Mouse (Mus musculus): Measurements from ENCODE around the gene Srcin1.

The Srcin1 gene

DNA sequence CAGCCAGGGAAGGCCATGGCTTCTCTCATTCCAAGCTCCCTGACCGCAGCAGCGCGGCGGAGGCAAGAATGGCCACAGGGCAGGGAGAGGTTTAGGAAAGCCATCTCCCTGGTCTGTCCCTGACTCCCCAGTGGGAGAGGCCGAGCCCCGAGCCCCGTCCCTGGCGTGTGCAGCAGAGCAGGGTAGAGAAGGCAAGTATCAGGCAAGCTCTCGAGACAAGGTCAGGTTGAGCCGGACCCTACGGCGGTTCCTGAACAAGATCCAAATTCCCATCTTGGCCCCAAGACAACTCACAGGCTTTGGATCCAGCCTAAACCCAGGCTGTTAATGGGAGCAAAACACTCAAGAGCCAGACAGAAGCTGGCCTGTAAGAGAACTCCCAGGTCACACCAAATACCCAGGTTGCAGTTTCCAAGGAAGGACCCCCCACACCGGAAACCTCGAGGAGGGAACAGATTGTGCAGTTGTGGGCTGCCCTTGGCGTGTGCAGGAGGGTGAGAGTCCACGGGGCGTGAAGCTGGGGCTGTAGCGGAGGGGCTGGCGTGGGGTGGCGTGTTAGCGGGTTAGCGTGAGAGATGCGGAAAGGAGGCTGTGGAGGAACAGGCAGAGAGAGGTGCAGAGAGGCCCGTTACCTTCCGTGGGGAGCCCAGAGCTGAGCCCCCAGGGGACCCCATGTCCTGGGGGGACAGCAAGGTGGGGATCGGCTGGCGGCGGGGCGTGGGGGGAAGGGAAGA, 54.1 kb downstream of the Srcin1 start:
- in situ Hi-C loops (cut with MboI; ENCODE audit: low pct_unique_long_range_greater_than_20kb in 1 of 2, low sequenced_read_pairs in 2 of 2, unreplicated experiment in 1 of 2), result no loop called here

DNA sequence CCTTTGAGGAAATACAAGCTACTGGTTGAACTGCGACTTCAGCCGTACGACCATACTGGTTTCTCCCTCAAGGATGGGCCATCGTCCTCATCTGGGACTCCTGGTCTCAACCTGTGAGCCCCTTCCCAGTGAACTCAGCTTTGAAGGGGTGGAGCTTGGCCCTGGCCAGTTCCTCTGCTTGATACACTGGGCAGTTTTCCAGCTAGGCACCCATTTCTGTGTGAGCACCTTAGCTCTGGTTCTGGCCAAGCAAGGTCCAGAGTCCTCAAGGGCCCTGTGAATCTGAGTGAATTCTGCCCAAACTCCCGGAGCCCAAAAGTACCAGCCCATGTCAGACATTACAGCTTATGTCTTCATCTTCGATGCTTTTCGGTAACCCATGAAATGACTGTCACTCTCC, 55.4 kb downstream of the Srcin1 start:
- in situ Hi-C loops (cut with MboI; ENCODE audit: low pct_unique_long_range_greater_than_20kb in 1 of 2, low sequenced_read_pairs in 2 of 2, unreplicated experiment in 1 of 2), result no loop called here

DNA sequence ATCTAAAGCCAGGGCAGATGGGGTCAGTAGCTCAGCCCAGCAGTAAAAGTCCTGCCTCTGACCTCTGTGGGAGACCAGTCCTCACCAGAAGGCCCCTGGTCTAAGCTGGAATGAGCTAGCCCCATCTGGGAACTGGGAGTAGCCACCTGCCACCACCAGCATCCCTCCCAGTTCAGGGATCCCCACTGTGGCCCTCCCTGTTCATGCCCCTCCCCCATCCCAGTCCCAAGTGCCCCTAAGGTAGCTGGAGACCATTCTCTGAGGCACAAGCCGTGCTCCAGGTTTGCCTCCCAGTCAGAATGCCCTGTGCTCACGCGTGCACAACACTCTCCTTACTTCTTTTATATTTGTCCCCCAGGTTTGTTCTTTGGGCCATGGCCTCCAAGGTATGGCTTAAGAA, 62.9 kb downstream of the Srcin1 start:
- in situ Hi-C loops (cut with MboI; ENCODE audit: low pct_unique_long_range_greater_than_20kb in 1 of 2, low sequenced_read_pairs in 2 of 2, unreplicated experiment in 1 of 2), result no loop called here

DNA sequence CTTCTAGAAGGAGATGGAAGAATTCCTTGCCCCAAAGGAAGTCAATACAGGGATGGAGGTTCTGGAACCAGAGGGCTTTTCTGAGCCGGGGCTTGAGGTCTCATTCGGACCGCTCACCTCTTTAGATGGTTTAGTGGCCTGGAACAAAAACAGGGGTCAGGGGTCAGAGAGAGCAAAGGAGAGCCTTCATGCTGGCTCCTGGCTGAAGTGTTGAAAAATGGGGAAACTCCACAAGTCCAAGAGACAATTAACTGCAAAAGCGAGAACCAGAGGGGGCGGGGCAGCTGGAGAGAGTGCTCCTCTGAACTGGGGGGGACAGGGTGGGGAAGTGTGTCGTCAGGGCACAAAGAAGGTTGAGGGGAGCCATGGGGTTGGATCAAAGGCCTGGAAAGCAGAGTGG, 63.5 kb downstream of the Srcin1 start:
- in situ Hi-C loops (cut with MboI; ENCODE audit: low pct_unique_long_range_greater_than_20kb in 1 of 2, low sequenced_read_pairs in 2 of 2, unreplicated experiment in 1 of 2), result no loop called here

DNA sequence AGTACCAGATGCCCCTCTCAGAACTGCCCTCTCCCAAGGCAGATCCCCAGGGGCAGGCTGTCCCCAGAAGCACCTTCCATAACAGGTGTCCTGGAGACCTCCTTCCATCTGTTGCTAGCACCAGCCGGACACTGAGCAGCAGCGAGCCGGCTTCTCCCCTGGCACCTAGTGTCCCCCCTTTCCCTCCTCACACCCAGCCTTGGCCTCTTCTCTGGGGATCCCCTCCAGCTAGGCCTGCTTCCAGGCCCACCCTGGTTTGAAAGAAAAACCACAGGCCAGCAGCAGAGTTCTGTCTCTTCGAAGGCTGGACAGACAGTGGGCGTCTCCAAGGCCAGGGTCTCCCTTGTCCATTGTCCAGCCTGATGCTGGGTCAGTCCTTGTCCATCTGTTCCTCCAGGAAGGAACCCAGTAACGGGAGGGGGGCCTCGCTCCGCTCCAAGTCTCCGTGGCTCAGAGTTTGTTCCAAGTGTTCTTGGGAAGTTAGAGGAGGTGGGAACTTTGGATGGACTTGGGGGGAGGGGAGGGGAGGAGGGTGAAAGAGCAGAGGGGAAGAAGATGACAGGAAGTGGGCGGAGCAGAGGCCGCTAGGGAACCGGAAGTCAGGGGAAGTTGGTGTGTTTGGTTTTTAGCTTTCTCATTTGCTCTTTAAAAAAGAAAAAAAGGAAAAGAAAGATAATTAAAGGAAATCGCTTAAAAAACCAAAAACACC, 64.2 kb downstream of the Srcin1 start:
- in situ Hi-C loops (cut with MboI; ENCODE audit: low pct_unique_long_range_greater_than_20kb in 1 of 2, low sequenced_read_pairs in 2 of 2, unreplicated experiment in 1 of 2), result no loop called here

DNA sequence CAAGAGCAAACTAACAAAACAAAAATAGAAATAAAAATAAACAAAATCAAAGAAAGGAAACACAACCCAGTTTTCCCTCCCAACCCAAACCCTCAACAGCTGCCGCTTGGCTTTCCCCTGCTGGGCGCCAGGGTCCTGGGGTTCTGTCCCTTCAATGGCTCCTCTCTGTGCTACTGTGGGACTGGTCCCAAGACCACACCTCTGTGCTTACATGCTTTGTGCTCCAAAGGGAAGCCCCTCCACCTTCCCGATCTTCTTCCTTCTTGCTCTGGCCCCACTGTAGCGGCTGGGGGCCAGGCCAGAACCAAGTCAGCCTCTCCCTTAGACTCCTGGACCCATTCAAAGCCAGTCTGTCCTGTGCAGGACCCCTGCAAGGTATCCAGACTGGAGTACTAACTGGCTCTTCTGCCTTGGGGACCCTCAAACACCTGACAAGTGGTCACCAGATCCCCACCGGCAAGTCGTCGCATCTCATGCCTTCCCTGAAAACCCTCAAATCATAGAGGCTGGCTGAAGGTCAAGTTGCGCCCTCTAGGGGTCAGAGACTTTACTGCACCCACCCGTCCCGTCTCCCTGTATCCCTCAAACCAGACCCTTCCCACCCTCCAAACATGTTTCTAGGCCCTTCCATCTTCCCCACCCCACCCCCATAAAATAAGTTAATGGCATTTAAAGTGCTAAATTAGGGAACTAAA, 64.9 kb downstream of the Srcin1 start:
- in situ Hi-C loops (cut with MboI; ENCODE audit: low pct_unique_long_range_greater_than_20kb in 1 of 2, low sequenced_read_pairs in 2 of 2, unreplicated experiment in 1 of 2), result no loop called here

DNA sequence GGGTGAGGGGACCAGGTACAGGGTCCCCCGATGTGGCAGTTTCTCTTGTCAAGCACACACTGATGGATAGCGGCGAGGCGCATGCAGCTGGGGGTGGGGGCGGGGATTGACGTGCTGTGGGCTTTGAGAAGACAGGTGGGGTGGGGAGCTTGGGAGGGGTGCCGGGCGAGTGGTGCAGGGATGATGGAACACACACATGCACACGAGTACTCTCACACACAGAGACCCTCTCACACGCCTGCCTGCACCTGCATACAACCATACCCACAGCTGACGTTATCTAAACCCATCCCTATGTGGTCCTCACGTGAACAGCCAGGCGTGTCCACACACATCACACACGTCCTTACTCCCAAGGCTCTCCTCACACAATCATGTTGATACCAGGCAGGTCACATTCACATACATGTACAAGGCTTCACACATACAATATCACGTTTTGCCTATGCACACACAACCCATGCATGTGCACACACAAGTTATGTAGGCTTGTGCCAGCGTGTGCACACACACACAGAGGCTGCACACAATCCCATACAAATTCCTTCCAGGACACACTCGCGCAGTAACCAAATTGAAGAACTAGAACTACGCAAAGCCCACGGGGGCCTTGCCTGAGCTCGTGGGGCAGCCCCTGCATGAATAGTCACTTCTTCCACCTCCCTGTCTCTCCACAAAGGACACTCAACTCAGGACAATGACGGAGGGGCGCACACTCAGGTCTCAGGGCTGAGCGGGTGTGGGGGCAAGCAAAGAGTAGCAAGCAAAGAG, 66.1 kb downstream of the Srcin1 start:
- in situ Hi-C loops (cut with MboI; ENCODE audit: low pct_unique_long_range_greater_than_20kb in 1 of 2, low sequenced_read_pairs in 2 of 2, unreplicated experiment in 1 of 2), result no loop called here

DNA sequence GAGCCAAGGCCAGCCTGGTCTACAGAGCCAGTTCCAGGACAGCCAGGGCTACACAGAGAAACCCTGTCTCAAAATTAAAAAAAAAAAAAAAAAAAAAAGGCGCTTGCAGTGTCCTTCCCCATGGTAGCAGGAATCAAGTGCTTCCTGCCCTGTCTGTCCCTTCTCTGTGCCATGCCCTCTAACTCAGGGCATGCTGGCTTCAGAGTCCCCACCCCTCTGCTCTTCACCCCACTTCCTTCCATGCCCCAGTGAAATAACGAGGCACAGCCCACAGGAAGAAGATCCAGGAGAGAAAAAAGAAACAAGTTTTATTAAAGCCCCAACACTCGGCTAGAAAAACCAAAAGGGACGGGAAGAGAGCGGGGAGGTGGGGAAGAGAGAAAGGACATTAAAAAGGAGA, 66.9 kb downstream of the Srcin1 start:
- in situ Hi-C loops (cut with MboI; ENCODE audit: low pct_unique_long_range_greater_than_20kb in 1 of 2, low sequenced_read_pairs in 2 of 2, unreplicated experiment in 1 of 2), result no loop called here

DNA sequence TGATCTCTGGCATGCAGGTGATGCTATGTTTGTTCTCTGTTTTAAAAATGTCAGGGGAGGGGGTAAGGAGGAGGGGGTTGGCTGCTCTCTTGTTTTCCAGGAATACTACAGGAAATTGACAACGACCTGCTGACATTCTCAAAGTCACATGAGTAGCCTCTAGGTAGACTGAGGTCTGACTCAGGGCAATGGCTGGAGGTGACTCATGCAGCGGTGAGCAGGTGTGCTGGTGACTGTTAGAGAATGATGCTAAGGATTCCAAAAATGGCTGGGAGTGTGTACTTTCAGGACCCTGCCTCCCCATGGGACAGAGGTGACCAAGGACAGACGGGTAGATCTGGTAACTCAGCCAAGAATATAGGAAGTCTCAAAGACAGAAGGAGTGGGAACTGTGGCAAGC, 67.8 kb downstream of the Srcin1 start:
- in situ Hi-C loops (cut with MboI; ENCODE audit: low pct_unique_long_range_greater_than_20kb in 1 of 2, low sequenced_read_pairs in 2 of 2, unreplicated experiment in 1 of 2), result no loop called here

DNA sequence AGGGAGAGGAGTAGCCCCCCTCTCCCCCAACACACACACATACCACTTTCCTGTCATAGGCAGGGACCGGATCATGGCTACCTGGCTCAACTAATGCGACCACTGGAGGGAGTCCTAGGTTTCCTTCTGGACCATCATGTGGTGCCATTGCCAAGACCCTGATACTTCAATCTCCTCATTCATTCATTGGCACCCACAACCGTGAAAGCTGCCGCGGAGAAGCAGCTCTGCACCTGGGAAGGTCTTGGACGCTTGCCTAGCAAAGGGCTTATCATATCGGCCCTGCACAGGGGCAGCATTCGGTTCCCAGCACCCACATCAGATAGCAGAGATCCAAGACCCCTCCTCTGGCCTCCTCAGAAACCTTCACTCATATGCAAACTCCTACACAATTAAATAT, 69.7 kb downstream of the Srcin1 start:
- in situ Hi-C loops (cut with MboI; ENCODE audit: low pct_unique_long_range_greater_than_20kb in 1 of 2, low sequenced_read_pairs in 2 of 2, unreplicated experiment in 1 of 2), result no loop called here

DNA sequence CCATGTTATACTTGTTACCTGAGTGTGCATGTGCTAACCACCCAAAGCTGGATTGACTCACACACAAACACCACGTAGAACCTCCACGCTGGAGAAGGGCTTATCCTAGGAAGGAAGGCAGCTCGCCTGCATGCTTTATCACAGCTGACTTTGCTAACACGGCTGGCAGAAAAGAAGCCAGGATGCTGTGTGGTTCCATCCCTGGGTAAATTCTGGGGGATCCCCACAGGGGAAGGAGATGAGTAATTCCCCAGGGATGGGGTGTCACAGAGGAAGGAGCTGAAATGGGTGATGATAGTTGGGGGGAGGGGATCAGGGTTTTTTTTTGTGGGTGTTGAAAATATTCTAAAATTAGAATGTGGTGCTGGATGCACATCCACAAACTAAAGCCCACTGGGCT, 70.2 kb downstream of the Srcin1 start:
- in situ Hi-C loops (cut with MboI; ENCODE audit: low pct_unique_long_range_greater_than_20kb in 1 of 2, low sequenced_read_pairs in 2 of 2, unreplicated experiment in 1 of 2), result no loop called here

DNA sequence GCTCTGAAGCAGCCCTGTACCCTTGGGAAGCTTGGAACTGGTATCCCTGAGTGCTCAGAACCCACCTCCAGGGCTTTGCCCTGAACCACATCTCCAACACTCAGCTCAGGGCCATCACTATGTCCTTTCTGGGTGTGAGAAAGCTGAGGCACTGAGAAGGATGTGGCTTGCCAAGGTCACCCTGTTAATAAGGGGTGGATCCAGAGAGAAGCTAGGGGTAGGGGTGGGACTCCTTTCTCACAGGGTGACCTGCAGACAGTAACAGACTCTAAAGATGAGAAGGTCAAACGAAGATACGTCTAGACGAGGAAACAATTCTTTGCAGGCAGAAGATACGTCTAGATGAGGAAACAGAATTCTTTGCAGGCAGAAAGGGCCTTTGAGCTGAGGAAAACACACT, 73.1 kb downstream of the Srcin1 start:
- in situ Hi-C loops (cut with MboI; ENCODE audit: low pct_unique_long_range_greater_than_20kb in 1 of 2, low sequenced_read_pairs in 2 of 2, unreplicated experiment in 1 of 2), result no loop called here

DNA sequence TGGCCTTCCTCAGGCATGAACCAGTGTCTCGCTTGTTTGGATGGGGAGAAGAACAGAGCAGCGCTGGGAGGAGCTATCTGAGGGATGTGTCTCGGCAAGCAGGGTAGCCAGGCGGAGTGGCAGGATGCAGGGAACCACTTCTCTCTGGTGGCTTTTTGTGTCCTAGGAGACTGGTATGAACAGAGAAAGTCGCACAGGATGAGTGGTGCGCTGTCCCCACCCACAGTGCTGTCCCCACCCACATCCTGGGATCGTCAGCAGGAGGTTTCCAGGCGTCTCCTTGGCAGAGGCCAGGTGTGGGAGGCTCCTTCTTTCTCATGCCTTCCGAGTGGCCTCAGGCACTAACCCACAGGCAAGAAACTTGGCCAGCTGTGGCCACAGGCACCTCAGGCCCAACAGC, 73.6 kb downstream of the Srcin1 start:
- in situ Hi-C loops (cut with MboI; ENCODE audit: low pct_unique_long_range_greater_than_20kb in 1 of 2, low sequenced_read_pairs in 2 of 2, unreplicated experiment in 1 of 2), result no loop called here

DNA sequence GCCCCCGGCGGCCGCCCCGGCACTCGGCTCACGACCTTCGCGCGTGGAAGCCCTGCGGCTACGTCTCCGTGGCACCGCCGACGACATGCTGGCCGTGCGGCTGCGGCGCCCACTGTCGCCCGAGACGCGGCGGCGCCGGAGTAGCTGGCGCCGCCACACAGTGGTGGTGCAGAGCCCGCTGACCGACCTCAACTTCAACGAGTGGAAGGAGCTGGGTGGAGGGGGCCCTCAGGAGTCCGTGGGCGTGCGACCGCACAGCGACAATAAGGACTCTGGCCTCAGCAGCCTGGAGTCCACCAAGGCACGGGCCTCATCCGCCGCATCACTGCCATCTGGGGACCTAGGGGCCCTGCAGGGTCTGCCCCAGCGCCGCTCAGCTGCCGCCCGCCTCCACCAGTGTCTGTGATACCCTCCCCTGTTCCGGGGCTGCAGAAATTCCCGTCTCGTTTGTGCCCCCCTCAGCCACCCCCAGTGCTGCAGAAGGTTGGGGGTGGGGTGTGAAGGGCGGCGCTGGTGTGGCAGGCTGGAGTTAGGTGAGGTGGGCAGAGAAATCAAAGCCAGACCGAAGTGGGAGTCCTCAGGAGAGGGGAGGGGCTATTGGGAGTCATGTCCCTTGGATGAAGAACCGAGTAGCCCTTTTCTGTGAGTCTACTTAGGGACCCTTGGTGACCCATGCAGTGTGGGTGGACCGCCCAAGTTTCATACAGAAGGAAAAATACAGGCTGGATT, 75.1 kb downstream of the Srcin1 start:
- in situ Hi-C loops (cut with MboI; ENCODE audit: low pct_unique_long_range_greater_than_20kb in 1 of 2, low sequenced_read_pairs in 2 of 2, unreplicated experiment in 1 of 2), result no loop called here

DNA sequence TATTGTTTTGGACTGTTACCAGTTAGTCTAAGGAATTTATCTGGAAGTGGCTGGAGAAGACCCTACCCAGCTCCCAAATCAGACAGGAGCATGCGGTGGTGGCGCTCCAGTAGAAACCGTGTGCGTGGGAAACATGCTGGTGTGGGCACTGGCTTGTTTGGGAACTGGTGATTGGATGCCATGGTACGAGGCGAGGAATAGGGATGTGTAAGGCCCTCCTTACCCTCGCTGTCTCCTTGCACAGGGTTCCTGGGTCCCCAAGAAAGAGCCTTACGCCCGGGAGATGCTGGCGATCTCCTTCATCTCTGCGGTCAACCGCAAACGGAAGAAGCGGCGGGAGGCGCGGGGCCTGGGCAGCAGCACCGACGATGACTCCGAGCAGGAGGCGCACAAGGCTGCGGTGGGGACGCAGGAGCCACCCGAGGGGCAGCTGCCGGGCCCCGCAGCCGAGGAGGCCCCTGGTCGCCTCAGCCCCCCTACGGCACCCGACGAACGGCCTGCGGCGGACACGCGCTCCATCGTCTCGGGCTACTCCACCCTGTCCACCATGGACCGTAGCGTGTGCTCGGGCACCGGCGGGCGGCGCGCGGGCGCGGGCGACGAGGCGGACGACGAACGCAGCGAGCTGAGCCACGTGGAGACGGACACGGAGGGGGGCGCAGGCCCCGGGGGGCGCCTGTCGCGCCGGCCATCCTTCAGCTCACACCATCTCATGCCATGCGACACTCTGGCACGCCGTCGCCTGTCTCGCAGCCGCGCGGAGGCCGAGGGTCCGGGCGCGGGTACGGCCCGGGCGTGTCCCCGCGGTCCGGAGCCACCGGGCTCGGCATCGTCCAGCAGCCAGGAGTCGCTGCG, 75.9 kb downstream of the Srcin1 start, which contains the start of gene 4933428G20Rik:
4933428G20Rik (minus strand) TSS at position 476 of the 855 bp plus-strand sequence.
- in situ Hi-C loops (cut with MboI; ENCODE audit: low pct_unique_long_range_greater_than_20kb in 1 of 2, low sequenced_read_pairs in 2 of 2, unreplicated experiment in 1 of 2), result no loop called here

DNA sequence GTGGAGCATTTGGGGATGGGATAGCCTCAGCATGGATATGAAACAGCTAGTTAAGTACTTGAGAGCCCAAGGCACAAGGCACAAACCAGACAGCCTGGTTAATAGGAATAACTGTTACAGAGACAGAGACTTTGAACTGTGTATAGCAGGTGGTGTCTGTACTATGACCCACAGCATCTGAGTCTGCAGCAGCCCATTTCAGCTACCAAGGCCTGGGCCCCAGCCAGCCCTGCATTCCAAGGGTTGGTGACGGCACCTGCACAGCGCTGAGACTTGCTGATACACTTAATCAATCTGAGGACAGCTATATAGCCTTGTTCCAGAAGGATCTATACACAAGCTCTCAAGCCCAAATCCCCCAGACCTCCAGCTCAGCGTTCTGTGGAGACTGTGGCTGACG, 78.4 kb downstream of the Srcin1 start:
- in situ Hi-C loops (cut with MboI; ENCODE audit: low pct_unique_long_range_greater_than_20kb in 1 of 2, low sequenced_read_pairs in 2 of 2, unreplicated experiment in 1 of 2), result no loop called here

DNA sequence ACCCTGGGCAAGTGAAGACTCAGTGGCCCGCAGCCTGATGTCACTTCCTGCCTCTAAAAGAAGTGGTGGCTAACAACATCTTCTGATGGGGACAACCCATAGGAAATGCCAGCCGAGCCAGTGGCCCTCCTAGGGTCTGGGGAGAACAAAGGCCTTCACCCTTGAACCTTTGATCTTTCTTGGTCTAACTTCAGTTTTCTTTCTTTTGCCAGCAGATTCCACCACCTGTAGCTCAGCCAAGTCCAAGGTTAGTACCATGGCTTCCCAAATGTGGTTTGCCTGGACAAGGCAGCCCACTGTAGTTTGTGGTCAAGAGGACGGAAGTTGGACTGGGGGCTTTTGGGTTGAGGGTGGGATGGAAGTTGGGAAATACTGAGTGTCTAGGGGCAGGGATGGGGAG, 83.2 kb downstream of the Srcin1 start:
- in situ Hi-C loops (cut with MboI; ENCODE audit: low pct_unique_long_range_greater_than_20kb in 1 of 2, low sequenced_read_pairs in 2 of 2, unreplicated experiment in 1 of 2), result no loop called here

DNA sequence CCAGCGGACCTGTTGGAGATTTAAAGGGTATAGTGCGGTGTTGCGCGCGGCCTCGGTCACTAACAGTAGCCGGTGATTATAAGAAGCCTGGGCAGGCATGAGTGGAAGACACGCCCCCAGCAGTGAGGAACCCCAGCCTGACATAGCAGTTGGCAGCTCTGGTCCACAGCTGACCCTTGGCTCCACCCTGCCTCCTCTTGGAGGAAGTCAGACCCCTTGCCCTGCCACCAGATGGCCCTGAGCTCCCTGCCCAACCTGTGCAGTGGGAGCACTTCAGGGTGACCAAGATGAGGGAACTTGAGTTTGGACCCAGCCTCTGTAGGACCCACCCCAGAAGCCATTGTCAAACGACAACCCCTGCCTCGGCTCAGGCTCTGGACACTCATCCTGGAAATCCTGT, 84.3 kb downstream of the Srcin1 start:
- in situ Hi-C loops (cut with MboI; ENCODE audit: low pct_unique_long_range_greater_than_20kb in 1 of 2, low sequenced_read_pairs in 2 of 2, unreplicated experiment in 1 of 2), result no loop called here
